Mouse (Mus musculus) spleen, adult 2 months (tissue): Measurements from ENCODE around the gene Thbs3. TPM values are rescaled to one million over a fixed set of nuclear protein-coding genes. Genes with fewer than 3 reads are reported as not detected.

Source experiments
- DNase-seq, 2 experiments: peaks; one replicate each; pipeline versions ENCODE4 v3.0.0 to v3.0.0-alpha.2; 2012 to 2021; ENCODE audit warnings: low spot score in 2 of 2, low read depth in 1 of 2
- H3K27ac ChIP-seq: fragments of 200-500 bp; 2 replicates; pipeline ENCODE4 v1.5.1; 2012; ENCODE audit warnings: low read length, inconsistent platforms; ENCODE audit not compliant: insufficient read depth
- H3K27me3 ChIP-seq: fragments of 200-500 bp; 2 replicates; pipeline ENCODE4 v1.6.1; 2012; ENCODE audit warnings: mild to moderate bottlenecking, moderate library complexity, low read length, inconsistent platforms; ENCODE audit not compliant: control insufficient read depth, insufficient read depth
- H3K36me3 ChIP-seq: fragments of 200-500 bp; 2 replicates; pipeline ENCODE4 v1.6.1; 2012; ENCODE audit warnings: mild to moderate bottlenecking, low read length, inconsistent platforms; ENCODE audit not compliant: control insufficient read depth, insufficient read depth
- H3K4me1 ChIP-seq: fragments of 200-500 bp; 2 replicates; pipeline ENCODE4 v1.6.1; 2011; ENCODE audit warnings: inconsistent platforms; ENCODE audit not compliant: control insufficient read depth, insufficient read depth, insufficient read length
- H3K4me3 ChIP-seq: fragments of 200-500 bp; 2 replicates; pipeline ENCODE4 v1.5.1; 2011; ENCODE audit warnings: mild to moderate bottlenecking, inconsistent platforms; ENCODE audit not compliant: insufficient read depth, insufficient read length; ENCODE audit errors: extremely low read depth
- CTCF ChIP-seq: fragments of 200-500 bp; IDR thresholded peaks from 2 replicates; pipeline ENCODE4 v1.5.1; 2011; ENCODE audit warnings: mild to moderate bottlenecking, inconsistent platforms; ENCODE audit not compliant: insufficient read depth, insufficient read length, insufficient replicate concordance; ENCODE audit errors: extremely low read depth
- POLR2A ChIP-seq: fragments of 200-500 bp; IDR thresholded peaks from 2 replicates; pipeline ENCODE4 v1.6.1; 2011; ENCODE audit warnings: low read depth, low read length, inconsistent platforms
- WGBS: fragments of 180-500 bp; shearing (Covaris S2); methylation state at CpG from one replicate; pipeline ENCODE4 v1.1.7; 2018; 5-methylcytosine and 5-hydroxymethylcytosine counted together
- polyA plus RNA-seq: library from polyadenylated mRNA; depleted of rRNA; stranded (reverse); fragments of >200 nt; gene quantifications from 2 replicates; pipeline ENCODE4 v1.2.3, GENCODE M21; 2012

Gene Thbs3
- polyA plus RNA-seq, 1 experiment = 3.4 TPM

- WGBS = 76% methylated on average over 13 of the region's 13 CpGs
Measured at GRCm38 (mm10) chr3:89208075-89208657, 6.8 kb upstream of the Thbs3 start.

GRCm38 (mm10) chr3:89208736-89209135 lies 6.2 kb upstream of the Thbs3 start:
- Histone ChIP-seq H3K4me3 (no peak overlapping the region), H3K27ac (no peak overlapping the region), H3K27me3 (no peaks in the 10 kb centered on the region), H3K36me3 (peaks cover 39% of the 10 kb centered on the region), H3K4me1 (no peaks in the 10 kb centered on the region)
- WGBS = 92% methylated on average over 6 of the region's 6 CpGs
- TF ChIP-seq CTCF (no peak), POLR2A (no peak)
- no peak for DNase-seq

More at GRCm38 (mm10) chr3:89208075-89208657, 6.8 kb upstream of the Thbs3 start:
- Histone ChIP-seq H3K4me3 (no peak overlapping the region), H3K27ac (no peak overlapping the region), H3K27me3 (no peaks in the 10 kb centered on the region), H3K36me3 (peaks cover 39% of the 10 kb centered on the region), H3K4me1 (peaks cover 3% of the 10 kb centered on the region; the same call in 1 of the 2 replicates)
- TF ChIP-seq POLR2A (no peak), CTCF (no peak)
- DNase-seq = no peak

GRCm38 (mm10) chr3:89209731-89210130 lies 5.2 kb upstream of the Thbs3 start:
- Histone ChIP-seq H3K36me3 (peaks cover 31% of the 10 kb centered on the region), H3K27ac (peak overlapping the region; percentile 17; the same call in 1 of the 2 replicates), H3K4me3 (no peak overlapping the region), H3K27me3 (no peaks in the 10 kb centered on the region), H3K4me1 (no peaks in the 10 kb centered on the region)
- 93% methylated on average over 7 of the region's 7 CpGs for WGBS
- DNase-seq = no peak
- TF ChIP-seq POLR2A (no peak), CTCF (no peak)

- Histone ChIP-seq H3K4me3 (no peak overlapping the region), H3K27ac (0 out of 2 replicates have a peak overlapping the region, but pooled peaks have one; percentile 17), H3K36me3 (peaks cover 31% of the 10 kb centered on the region), H3K27me3 (no peaks in the 10 kb centered on the region), H3K4me1 (peaks cover 2% of the 10 kb centered on the region; the same call in 1 of the 2 replicates)
- DNase-seq = no peak
- TF ChIP-seq POLR2A = no peak
- no peak for TF ChIP-seq CTCF
- WGBS = 71% methylated on average over 13 of the region's 13 CpGs
Measured at GRCm38 (mm10) chr3:89210162-89210561, 4.8 kb upstream of the Thbs3 start.

- TF ChIP-seq CTCF (no peak), POLR2A (no peak)
- Histone ChIP-seq H3K4me1 (peaks cover 5% of the 10 kb centered on the region; the same call in 1 of the 2 replicates), H3K4me3 (no peak overlapping the region), H3K27ac (no peak overlapping the region), H3K27me3 (no peaks in the 10 kb centered on the region), H3K36me3 (peaks cover 30% of the 10 kb centered on the region)
- DNase-seq = no peak
- 71% methylated on average over 7 of the region's 7 CpGs for WGBS
Measured at GRCm38 (mm10) chr3:89210731-89211130, 4.2 kb upstream of the Thbs3 start.

- TF ChIP-seq CTCF (no peak), POLR2A (peak; percentile 21; the same call in 1 of the 2 replicates)
Measured at GRCm38 (mm10) chr3:89213803-89214530, 1.0 kb upstream of the Thbs3 start.

More at GRCm38 (mm10) chr3:89213803-89214530, 1.0 kb upstream of the Thbs3 start:
- peak; percentile 89 to 91 for DNase-seq
- Histone ChIP-seq H3K27ac (peak overlapping the region; percentile 77), H3K27me3 (no peaks in the 10 kb centered on the region), H3K4me3 (peak overlapping the region; percentile 90), H3K4me1 (peaks cover 5% of the 10 kb centered on the region; the same call in 1 of the 2 replicates), H3K36me3 (peaks cover 6% of the 10 kb centered on the region)
- 0% methylated on average over 69 of the region's 69 CpGs for WGBS
